Mouse (Mus musculus) MN1 (cell line): Measurements from ENCODE around the gene Adamts17.

Source experiments
- DNase-seq: peaks from one replicate; pipeline ENCODE4 v3.0.0-alpha.2; 2016; ENCODE audit warnings: low spot score

Gene Adamts17

DNA sequence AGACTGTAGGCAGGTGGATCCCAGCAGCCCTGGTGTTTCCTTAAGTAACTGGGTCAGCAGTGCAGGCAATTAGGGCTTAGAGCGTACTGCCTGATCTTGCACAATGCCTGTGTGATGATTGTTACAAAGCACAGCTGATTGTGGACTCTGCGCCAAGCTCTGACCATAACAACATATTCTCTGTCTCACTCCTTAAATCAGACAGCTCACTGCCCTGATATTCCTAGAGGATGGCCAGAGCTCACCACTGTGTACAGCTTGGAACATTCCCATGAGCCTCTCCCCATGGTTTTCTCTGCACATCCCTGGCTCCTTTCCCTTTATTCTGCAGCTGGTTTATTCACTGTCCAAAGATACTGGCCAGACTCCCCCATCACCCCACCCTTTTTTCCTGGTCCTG, 194.8 kb downstream of the Adamts17 start:
- no peak for DNase-seq

GRCm38 (mm10) chr7:67035246-67035645, 195.7 kb downstream of the Adamts17 start:
- no peak for DNase-seq

GRCm38 (mm10) chr7:67035661-67036060, 196.1 kb downstream of the Adamts17 start:
- DNase-seq, result no peak

DNA sequence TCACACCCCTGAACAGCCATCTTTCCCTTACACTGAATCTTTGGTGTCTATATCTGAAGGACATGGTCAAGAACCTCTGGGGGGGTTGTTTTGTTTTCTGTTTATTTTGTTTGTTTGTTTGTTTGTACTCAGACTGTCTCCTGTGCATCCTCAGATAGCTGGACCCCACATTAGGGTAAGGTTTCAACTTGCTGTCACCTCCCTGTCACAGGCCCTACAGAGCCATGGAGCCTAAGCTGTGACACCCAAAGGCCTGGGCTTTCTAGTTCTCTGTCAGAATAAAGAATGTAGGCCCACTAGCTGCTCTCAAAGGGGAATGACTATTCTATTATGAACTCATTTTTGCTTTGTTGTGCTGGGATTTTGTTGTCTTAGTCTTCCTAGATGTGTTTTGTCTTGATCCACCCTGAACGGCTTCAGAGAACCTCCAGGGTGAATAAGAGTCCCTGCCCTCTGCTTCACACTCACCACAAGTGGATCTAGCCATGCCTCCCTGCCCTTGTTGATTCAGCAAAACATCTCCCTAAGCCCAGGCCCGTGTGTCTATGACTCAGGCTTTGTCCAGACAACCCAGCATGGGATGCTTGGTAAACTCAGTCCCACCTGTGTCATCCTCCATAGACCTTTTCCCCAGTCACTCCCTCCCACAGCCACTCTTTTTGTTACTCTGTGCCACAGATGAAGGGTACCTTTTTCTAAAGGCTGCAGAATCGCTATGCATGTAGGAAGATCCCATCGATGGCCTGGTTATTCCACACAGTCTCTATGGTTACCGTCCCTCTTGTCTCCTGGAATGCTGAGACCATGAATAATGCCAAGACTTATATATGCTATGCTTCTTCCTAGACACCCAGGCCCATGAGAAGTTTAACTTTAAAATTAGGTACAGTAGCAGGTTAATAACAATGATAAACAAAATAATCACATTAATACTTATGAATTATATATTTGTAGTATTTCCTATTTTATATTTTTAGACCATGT, 197.3 kb downstream of the Adamts17 start:
- no peak for DNase-seq

DNA sequence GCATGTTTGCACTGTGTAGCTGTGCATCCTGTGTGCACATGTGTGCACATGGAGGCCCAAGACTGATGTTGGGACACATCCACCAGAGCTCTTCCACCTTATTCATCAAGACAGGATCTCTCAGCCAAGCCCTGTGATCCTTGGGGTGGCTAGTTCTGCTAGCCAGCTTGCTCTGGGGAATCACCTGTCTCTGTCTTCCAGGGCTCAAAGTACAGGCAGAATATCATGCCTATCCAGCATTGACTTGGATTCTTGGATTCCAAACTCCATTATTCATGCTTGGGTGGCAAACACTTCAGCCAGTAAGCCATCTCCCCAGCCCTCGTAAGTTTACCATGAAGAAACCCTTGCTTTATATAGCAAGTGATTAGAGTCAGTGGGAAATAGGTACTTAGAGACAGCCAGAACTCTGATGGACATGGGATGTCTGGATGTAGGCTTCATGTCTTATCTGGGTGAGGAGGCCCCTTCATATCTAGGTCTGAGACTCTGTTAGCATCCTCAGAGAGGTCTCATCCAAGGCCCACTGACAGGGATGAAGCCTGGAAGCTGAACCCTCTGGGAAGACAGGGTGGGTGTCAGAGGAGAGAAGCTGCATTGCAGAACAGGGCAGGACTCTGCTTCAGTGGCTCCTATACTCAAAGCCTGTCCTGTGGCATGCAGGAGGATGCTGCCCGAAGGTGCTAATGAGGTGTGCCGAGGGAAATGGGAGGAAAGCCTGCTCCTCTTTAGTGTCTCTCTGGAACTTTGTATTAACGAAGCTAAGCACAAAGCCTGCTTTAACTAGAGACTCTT, 198.4 kb downstream of the Adamts17 start:
- DNase-seq, result no peak

DNA sequence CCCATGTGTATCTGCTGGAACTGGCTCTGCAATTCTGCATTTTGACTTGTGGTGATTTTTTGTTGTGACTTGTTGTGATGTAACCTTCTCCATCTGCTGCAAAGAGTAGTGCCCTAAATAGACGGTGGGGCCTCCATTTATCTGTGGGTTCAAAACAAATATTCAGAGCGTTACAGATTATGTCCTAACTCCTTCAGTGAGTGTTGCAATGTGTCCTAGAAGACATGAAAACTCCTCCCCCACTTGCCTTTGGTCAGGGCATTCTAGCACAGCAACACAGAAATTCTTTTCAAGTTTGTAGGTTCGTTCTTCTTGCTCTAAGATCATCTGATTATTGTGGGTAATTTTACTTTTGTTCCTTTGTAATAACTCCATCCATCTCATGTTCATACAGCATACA, 199.6 kb downstream of the Adamts17 start:
- no peak for DNase-seq

DNA sequence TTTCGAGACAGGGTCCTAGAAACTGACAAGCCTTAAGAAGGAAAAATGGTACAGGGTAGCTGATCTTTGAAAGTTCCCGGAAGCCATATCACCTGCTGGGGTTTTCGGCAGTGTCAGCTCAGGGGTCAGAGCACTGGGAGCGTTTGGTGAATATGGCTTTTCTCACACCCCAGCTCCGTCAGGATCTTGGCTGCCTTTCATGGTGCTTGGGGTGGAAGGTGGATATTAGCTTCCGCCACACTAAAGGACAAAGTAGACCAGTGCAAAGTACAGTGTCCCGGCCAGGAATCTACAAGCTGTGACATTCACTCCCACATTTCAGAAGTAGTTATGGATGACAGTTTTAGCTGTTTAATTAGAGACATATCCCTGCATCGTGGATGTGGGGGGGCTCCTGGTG, 200.3 kb downstream of the Adamts17 start:
- no peak for DNase-seq

- DNase-seq, result no peak
Measured at GRCm38 (mm10) chr7:67041685-67042084, 202.2 kb downstream of the Adamts17 start.

DNA sequence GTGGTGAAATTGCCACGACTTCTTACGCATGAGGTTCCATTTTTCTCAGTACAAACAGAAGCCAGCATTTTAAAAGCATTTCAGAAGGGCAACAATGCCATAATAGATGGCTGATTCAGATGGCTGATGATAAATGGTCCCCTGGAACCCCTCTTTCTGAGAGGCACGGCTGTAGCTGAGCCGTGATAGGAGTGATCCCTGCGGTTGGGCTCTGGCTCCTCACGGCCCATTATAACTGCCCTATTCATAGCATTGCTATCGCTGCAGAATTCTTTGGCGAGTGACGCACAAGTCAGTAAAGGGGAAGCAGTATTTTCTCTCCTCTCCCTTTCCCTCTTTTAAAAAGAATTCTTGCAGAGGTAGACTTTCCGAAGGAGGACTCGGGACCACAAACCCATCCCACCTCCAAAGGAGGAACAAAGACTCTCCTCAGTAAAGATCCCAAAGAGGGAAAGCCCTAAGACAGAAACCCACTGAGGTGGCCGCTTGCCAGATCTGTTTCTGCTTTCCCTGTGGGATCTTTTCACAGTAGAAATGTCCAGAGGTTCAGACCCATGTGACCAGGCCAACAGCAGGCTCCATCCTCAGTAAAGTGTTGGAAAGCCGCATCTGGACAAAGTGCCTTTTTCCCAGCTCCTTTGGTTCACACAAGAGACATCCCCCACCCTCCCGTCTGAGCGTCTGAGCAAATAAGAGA, 204.7 kb downstream of the Adamts17 start:
- DNase-seq, result no peak

DNA sequence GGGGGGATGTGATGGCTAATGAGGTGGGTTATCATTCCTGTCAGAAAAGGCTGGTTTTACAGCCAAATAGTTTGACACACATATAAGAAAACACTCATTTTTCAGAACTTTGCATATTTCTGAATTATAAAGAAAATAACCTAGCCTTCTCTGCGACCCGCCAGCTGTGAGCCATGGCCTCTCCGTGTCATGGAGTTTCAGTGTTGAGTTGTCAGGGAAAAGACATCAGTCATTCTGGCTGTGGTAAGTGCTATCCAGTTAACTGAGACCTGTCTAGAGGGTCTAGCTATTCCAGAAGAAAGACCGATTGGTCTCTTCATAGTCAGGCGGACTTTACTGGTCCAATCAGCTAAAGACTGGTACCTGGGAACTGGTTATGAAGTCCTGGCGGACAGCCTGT, 205.7 kb downstream of the Adamts17 start:
- no peak for DNase-seq

GRCm38 (mm10) chr7:67049206-67049605, 209.7 kb downstream of the Adamts17 start:
- no peak for DNase-seq

DNA sequence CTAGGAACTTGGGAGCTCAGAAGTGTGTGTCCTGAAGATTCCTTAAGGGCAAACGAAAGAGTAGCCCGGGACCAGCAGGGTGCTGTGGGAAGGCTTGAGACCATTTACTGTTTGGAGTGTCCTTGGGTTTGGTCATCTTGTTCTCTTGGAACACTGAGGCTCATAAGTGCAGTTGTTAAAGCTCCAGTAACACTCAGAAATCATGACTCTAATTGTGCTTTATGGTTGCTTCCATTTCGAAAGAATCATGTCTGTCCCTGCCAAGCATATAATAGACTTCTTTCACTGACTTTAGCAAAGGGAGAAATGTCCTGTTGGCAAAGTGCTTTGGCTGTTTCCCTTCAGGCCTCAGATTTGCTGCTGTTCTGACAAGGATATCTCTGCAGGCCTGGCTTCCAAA, 210.9 kb downstream of the Adamts17 start:
- DNase-seq, result no peak

GRCm38 (mm10) chr7:67051089-67051718, 211.7 kb downstream of the Adamts17 start:
- DNase-seq, result no peak

- no peak for DNase-seq
Measured at GRCm38 (mm10) chr7:67054876-67055275, 215.3 kb downstream of the Adamts17 start.

GRCm38 (mm10) chr7:67055510-67055909, 216.0 kb downstream of the Adamts17 start:
- peak; percentile 66 for DNase-seq

DNA sequence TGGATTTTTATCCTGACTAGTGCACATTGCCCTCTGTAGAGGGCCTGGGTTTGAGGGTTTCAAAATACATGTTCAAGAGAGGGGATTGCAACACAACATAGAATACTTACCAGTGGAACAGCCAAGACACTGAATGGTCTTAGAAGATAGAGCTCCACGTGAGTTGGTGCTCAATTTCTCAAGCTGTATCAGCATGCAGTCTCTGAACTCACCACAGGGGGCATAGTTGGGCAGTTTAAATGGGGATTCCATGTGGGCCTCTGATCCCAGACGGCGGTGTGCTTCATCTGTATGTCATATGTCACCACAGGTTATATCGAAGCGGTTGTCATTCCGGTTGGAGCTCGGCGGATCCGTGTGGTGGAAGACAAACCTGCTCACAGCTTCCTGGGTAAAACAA, 222.2 kb downstream of the Adamts17 start:
- no peak for DNase-seq

DNA sequence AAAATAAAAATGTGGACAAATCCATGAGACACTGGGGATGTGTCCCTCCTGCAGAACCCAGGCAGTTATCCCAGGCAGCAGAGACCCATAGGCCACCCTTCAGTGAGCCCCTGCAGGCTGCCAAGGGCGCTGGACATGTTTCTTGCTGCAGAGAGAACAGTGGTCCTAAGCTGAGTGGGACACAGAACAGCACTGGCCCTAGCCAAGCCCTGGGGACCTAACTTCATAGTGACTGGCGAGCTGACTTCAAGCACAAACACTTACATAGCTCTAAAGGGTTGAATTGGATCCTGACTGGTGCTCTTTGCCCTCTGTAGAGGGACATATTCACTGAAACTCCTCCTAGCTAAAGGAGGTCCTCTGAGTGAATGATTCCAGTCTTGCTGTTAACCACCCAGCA, 223.0 kb downstream of the Adamts17 start:
- DNase-seq, result no peak

GRCm38 (mm10) chr7:67064627-67065305, 225.2 kb downstream of the Adamts17 start:
- DNase-seq, result no peak

GRCm38 (mm10) chr7:67065631-67066030, 226.1 kb downstream of the Adamts17 start:
- no peak for DNase-seq

DNA sequence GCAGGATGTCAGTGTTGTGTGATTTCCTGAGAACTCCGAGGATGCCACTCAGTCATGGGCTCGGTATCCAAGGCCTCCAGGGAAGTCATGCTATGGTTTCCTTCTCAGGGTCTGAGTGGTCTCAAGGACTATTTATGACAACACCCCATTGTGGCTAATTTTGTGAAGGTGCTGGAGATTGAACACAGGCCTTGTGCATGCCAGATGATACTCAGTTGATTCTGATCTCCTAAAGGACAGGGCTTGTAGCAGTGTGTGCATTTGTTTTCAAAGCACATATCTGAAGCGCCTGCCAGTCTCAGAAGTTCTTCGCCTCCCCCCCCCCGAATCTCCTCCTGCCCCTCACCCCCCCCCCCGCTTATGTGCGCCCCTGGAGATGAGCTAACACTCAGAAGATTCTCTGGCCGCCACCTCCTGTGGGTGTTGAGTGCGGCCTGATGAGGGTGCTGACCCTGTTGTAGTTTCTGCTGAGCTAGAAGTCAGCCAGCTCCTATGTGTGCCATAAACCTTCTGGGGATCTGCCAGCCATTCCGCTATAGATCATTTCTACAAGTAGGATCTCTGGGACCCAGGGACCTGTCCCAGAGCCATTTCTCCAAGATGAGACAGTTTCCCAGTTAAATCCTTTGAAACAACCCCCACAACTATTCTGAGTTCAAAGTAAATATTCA, 232.6 kb downstream of the Adamts17 start:
- no peak for DNase-seq

- no peak for DNase-seq
Measured at GRCm38 (mm10) chr7:67082751-67083150, 243.2 kb downstream of the Adamts17 start.
